Mouse (Mus musculus): ENCODE data around the gene AB124611. TPM values are rescaled to one million over a fixed set of nuclear protein-coding genes. Genes with fewer than 3 reads are reported as not detected.

The AB124611 gene
- total RNA-seq, 1 experiment from 2014 or later: 267 TPM

DNA sequence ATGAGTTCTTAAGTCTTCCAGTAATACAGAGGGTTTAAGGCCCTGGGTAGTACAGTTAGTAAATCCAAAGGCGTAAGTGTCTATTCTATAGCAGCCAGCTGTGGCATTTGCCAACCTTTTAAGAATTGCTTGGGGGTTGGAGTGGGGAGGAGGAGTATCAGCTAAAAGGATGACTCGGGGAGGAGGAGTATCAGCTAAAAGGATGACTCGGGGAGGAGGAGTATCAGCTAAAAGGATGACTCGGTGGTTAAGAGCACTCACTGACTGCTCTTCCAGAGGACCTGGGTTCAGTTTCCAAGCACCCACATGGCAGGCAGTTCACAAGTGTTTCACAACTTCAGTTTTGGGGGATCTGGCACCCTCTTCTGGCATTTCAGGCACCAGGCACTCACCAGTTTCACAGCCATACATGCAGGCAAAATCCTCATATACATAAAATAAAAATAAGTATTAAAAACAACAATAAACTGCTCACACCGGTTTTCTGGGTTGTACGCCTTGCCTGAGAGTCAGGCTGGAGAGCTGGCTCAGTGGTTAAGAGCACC, 29.3 kb downstream of the AB124611 start:
- ATAC-seq (replicated peaks; ENCODE audit: insufficient number of reproducible peaks, low FRiP score, low TSS enrichment, poor library complexity, severe bottlenecking): no peak

DNA sequence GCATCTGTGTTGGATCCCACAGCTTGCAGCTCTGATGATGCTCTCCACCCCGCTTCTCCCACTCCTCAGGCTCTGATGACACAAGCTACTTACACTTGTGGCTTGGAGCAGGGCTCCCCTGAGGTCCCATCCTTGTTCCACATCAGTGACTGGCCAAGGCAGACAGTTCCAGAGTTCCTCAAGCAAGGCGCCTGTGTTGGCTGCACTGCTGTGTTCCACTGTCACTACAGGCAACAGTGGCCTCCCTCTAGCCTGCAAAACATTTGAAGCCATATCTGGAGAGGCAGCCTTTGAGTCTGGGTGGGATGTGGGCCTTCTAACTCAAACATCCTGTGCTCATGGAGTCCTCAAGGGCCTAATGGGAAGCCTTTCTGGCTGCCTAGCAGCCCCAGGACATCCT, 31.0 kb downstream of the AB124611 start:
- ATAC-seq (replicated peaks; ENCODE audit: insufficient number of reproducible peaks, low FRiP score, low TSS enrichment, poor library complexity, severe bottlenecking): no peak

DNA sequence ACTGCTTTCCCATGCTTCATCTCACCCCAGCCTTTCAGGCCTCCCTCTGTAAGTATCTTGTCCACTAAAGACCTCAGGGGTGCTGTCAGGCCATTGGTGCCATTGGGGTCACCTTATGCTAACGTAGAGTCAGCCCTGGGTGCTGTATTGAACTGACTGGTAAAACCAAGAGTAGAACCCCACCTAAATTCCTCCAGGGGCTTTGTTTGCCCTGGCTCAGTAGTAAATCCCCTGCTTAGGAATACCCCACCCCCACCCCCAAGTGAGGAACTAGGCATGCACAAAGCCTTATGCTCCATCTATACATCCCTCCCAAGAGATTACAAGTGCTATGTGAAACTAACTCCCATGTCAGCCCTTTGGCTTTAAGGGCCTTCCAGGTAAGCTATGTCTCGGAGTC, 31.6 kb downstream of the AB124611 start:
- no peak for ATAC-seq (replicated peaks; ENCODE audit: insufficient number of reproducible peaks, low FRiP score, low TSS enrichment, poor library complexity, severe bottlenecking)

DNA sequence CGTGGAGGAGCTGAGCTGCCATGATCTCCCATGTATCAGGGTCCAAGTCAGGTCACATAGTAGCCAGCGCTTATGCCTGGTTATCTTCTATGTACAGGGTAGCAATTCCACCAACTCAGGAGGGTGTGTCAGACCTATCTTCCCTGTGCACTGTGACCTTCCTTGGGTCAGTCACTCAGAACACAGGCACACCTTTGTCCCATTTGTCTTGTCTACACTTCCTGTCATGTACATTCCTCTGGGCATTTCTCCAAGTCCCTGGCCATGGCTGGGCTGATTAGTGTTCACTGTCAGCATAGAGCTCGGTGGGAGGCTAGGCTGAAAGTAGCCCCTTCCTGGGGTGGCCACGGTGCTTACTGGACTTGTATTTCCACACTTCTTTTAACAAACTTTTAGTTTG, 32.4 kb downstream of the AB124611 start:
- ATAC-seq (replicated peaks; ENCODE audit: insufficient number of reproducible peaks, low FRiP score, low TSS enrichment, poor library complexity, severe bottlenecking): no peak

DNA sequence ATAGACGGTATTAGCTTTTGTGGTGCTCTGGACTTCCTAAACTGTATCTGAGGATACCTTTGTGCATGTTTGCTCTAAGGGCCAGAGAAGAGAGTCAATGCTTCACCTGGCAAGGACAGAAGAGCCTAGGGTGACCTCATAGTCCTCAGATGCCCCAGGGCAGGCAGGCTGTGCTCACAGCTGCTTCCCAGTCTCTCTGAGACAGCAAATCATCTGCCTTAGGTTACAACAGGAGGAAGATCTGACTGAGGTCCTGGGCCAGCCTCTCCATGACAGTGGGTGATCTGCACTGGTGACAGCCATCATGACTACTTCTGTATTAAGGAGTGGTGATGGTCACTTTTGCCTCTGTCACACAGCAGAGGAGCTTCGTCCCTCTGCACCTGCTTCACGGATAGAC, 33.2 kb downstream of the AB124611 start:
- no peak for ATAC-seq (replicated peaks; ENCODE audit: insufficient number of reproducible peaks, low FRiP score, low TSS enrichment, poor library complexity, severe bottlenecking)

DNA sequence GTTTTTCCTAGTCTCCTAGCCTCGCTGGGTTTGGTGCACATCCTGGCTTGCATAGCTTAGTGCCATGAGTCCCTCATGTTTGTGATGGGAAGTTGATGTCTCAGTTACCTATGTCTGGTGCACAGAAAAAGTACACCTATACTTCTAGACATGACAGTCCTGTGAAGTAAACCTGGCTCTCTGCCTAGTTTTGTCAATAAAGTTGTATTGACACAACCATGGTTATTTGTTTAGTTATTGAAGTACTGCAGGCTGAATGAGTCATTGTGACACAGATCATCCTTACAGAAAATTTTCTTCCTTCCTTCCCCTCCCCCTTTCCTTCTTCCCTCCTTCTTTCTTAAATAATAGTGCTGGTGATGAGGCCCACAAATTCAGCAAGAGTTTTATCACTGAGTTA, 38.4 kb downstream of the AB124611 start:
- ATAC-seq (replicated peaks; ENCODE audit: insufficient number of reproducible peaks, low FRiP score, low TSS enrichment, poor library complexity, severe bottlenecking): no peak

DNA sequence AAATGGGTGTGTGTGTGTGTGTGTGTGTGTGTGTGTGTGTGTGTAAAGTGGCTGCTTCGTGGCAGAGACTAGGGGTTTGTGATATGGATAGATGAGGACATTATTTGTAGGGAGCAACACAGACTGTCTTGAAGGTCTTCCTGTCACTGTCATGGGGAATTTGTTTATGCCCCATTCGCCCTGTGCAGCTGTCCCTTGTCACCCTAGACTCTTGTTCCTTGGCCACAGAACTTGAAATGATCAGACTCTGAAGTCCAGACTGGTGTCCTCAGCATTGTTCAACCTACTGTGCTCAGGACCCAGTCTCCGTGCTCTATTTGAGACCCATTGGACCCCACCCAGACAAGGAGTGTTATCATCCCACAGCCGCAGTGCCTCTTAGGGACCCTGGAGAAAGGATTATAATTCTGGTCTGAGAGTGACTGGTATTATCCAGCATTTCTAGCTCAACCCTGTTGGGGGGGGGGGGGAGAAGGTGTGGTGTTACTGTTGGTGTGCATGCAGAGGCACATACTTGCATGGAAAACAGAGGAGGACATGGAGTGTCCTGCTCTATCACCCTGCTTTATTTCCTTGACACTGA, 39.1 kb downstream of the AB124611 start:
- ATAC-seq (replicated peaks; ENCODE audit: insufficient number of reproducible peaks, low FRiP score, low TSS enrichment, poor library complexity, severe bottlenecking): no peak

DNA sequence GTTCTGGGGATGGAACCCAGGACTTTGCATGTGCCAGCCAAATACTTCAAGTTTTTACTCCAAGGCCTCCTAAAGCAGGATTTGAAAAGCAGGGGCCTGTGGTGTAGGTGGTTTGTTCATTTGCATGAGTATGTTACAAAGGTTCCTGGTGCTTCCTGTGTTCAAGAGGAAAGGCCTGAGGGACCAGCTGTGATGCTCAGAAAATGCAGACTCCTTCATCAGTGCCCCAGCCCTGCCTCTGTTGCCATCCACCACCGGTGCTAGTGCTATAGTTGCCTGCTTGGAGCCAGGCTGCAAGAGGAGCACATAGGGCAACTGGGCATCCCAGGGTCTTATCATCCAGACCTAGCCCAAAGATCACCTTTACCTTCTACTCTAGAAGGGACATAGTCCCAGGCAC, 40.6 kb downstream of the AB124611 start:
- ATAC-seq (replicated peaks; ENCODE audit: insufficient number of reproducible peaks, low FRiP score, low TSS enrichment, poor library complexity, severe bottlenecking): no peak

DNA sequence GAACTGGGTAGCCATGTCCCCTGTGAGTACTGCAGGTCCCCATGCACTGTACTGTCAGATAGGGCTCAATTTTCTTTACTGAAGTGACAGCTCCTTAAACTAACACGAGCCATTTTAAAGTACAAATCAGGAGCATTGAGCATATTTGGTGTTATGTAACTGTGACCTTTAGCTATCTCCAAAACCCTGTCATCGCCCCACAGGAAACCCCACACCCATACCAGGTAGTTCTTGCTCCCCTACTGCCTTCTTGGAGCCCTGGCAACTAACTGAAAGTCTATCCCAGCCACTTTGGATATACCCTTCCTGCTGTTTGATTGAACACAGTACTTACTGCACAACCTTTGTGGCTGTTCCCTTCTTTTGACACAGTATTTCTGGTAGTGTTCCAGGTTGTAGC, 41.1 kb downstream of the AB124611 start:
- ATAC-seq (replicated peaks; ENCODE audit: insufficient number of reproducible peaks, low FRiP score, low TSS enrichment, poor library complexity, severe bottlenecking): no peak

DNA sequence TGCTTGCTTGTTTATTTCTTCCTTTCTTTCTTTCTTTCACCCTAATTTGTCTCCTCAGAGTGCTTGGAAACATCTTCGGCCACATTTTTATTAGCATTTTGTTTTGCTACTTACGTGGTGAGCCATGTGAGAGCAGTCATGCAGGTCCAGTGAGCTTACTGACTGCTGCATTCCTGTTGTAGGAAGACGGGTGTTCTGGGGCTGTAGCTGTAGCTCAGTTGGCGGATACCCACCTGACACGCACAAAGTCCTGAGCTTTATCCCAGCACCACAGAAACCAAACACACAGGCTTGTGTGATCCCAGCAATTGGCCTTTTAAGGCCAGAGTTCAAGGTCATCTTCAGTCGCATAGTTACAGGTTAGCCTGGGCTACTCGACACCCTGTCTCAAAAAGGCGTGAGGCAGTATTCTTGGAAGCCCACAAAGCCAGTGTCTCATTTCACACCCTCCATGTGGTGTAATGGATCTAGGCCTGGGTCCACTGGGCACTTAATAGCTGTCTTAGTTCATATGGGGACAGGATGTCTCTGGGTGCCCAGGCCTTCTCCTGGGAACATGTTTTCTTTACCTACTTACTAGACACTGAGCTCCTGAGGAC, 42.8 kb downstream of the AB124611 start:
- ATAC-seq (replicated peaks; ENCODE audit: insufficient number of reproducible peaks, low FRiP score, low TSS enrichment, poor library complexity, severe bottlenecking): no peak

DNA sequence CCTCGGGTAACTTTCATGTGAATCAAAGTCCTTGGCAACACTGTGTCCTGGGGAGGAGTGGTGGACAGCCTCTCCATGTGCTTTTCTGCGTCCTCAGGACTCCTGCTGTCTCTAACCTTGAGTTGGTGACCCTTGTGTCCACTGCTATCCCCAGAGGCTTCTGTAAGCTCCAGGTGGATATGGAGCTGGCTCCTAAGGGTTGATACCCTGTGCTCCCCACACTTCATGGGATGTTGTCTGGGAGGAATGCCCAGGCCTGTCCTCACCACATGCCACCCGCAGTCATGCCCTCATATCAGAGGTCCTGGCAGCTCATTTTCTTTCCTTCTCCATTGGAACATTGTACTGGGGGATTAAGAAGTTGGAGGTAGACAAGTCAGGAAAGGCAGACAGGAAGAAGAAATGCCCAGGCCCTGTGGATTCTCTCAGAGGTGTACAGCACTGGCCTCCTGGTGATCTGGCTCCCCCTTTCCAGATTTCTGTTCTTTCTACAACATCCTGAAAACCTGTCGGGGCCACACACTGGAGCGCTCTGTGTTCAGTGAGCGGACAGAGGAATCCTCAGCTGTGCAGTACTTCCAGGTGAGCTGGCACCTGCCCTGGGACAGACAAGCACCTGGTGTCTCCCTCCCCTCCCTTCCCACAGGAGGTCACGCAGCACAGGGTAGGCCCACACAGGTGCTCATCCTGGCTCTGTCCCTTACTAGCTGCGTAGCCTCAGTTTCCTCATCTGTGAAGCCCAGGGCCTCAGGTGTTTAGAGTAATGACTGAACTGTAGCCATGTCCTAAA, 48.2 kb downstream of the AB124611 start:
- no peak for ATAC-seq (replicated peaks; ENCODE audit: insufficient number of reproducible peaks, low FRiP score, low TSS enrichment, poor library complexity, severe bottlenecking)

DNA sequence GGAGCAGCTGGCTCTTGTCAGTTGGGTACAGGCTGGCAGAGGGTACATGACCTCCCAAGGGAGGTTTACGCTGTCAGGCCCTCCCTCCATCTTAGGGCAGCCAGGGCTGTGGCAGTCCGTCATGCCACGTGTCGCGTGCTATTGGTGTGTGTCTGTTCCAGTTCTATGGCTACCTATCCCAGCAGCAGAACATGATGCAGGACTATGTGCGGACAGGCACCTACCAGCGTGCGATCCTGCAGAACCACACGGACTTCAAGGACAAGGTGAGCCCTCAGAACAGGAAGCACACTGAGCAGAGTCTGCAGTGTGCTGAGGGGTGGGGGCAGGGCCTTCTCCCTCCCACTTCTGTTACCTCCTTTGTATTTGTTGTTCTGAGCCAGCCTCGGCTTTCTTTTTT, 49.3 kb downstream of the AB124611 start:
- no peak for ATAC-seq (replicated peaks; ENCODE audit: insufficient number of reproducible peaks, low FRiP score, low TSS enrichment, poor library complexity, severe bottlenecking)

DNA sequence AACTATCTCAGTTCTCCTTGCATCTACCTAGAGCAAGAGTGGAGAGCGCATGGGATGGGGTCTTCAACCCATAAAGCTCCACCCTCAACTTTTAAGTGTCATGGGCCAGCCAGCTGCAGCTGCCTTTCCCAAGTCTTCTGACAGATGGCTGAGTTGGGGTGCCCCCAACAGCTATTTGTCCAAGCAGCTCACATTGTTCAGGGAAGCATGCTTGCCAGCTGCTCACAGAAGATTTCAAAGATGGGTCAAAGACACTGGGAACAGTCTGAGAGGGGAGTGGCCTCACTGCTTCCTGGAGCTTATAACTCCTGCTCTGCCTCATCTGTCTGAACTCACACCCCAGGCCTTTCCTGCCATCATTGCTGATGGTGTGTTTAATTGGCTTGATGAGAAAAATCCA, 50.3 kb downstream of the AB124611 start:
- no peak for ATAC-seq (replicated peaks; ENCODE audit: insufficient number of reproducible peaks, low FRiP score, low TSS enrichment, poor library complexity, severe bottlenecking)

DNA sequence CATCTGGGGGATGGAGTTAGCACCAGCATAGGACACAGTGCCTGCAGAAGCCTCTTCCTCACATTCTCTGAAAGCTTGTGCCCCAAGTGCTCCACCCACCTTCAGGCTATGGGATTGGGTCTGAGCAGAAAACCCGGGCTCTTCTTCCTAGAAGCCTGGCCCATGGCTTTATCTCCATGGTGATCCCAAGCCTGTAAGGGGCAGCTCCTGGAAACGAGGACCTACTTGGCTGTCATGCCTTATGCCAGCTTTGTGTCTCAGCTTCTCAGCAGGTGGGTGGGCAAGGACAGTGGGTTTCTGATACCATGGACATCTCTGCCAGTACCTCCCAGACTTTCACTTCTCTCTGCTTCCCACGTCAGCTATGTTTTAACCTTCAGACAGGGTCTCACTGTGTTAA, 52.2 kb downstream of the AB124611 start:
- no peak for ATAC-seq (replicated peaks; ENCODE audit: insufficient number of reproducible peaks, low FRiP score, low TSS enrichment, poor library complexity, severe bottlenecking)

DNA sequence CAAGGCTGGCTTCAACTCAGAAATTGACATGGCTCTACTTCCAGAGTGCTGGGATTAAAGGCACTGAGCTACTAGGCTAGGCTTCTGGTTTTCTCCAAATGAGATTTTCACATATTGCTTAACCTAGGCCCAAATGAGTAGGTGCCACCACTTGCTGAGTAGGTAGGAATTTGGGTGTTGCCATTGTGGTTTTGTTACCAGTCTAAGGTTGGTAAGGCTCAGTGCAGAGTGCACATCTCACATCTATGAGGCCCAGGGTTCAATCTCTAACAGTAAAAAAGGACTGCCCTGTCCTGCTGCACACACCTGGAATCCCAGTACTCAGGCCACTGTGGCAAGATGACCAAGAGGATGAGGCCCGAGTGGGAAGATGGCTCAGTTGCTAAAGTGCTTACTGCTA, 59.4 kb downstream of the AB124611 start:
- no peak for ATAC-seq (replicated peaks; ENCODE audit: insufficient number of reproducible peaks, low FRiP score, low TSS enrichment, poor library complexity, severe bottlenecking)

DNA sequence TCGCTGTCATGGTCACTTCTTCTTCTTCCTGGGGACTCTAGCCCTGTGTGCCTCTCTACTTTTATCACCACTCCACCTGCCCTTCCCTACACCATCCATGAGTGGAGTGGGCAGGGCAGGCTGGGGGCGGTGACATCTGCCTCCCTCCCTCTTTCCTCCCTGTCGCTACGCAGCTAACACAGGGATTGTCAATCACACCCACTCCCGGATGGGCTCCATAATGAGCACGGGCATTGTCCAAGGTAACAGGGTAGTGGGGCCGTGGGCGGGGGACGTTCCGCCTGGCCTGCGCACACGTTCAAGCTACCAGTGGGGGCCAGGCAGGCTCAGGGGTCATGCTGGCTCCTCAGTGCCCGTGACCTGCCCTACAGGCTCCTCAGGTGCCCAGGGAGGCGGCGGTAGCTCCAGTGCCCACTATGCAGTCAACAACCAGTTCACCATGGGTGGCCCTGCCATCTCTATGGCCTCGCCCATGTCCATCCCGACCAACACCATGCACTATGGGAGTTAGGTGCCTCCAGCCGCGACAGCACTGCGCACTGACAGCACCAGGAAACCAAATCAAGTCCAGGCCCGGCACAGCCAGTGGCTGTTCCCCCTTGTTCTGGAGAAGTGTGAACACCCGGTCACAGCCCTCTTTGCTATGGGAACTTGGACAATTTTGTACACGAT, 61.8 kb downstream of the AB124611 start:
- no peak for ATAC-seq (replicated peaks; ENCODE audit: insufficient number of reproducible peaks, low FRiP score, low TSS enrichment, poor library complexity, severe bottlenecking)

DNA sequence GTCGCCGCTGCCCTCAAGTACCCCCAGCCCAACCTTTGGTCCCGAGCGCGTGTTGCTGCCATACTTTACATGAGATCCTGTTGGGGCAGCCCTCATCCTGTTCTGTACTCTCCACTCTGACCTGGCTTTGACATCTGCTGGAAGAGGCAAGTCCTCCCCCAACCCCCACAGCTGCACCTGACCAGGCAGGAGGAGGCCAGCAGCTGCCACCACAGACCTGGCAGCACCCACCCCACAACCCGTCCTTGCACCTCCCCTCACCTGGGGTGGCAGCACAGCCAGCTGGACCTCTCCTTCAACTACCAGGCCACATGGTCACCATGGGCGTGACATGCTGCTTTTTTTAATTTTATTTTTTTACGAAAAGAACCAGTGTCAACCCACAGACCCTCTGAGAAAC, 62.4 kb downstream of the AB124611 start:
- no peak for ATAC-seq (replicated peaks; ENCODE audit: insufficient number of reproducible peaks, low FRiP score, low TSS enrichment, poor library complexity, severe bottlenecking)

DNA sequence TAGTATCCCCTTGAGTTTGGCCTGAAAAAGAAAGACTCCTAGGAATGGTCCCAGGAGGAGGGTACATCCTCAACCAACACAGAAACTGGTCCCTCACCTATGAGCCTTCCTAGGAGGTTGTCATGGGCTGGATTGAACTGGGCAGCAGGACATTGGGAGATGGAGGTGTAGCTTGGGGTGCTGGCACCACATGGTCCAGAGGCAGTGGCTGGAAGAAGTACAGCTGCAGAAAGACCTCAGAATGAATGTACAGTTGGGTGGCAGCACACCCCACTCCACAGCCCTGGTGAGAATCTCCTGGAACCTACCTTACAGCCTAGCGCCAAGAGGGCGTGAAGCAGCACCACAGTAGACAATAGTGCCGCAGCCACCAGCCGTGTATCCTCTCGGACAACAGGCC, 63.6 kb downstream of the AB124611 start:
- ATAC-seq (replicated peaks; ENCODE audit: insufficient number of reproducible peaks, low FRiP score, low TSS enrichment, poor library complexity, severe bottlenecking): no peak

DNA sequence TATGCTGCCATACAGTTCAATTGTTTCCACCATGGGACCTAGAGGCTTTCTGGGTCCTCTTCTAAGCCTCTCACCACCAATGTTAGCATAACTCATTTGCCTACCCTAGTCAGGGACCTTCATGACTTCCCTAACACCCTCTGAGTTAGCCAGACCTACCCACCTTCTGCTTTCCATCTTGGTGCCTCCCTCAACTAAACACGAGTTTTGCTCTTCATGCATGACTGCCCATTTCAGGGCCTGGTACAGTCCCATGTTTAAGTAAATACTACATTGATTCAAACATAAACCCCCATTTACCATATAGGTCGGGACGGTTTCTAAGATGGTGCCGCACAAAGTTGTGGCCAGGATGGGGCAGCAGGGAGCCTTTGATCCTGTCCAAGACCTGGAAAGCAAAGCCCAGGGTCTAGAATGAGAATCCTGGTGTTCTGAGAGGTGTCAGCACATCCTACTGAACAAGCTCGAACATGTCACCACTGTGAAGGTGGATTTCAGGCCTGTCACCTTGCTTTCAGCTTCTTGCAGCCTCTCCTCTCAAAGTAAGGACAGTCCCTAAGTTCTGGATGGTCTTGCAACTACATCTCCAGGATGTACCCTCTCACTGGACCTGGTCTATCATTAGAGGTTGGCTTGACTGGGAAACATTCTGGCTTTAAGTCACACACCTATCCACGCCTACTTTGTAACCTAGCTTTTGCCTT, 65.3 kb downstream of the AB124611 start:
- ATAC-seq (replicated peaks; ENCODE audit: insufficient number of reproducible peaks, low FRiP score, low TSS enrichment, poor library complexity, severe bottlenecking): no peak

All from monocyte, adult 5-6 weeks (primary cell).